Mouse (Mus musculus) mesoderm, embryonic 11.5 days (tissue): ENCODE results near the gene Olfr49.

Experiments
- DNase-seq: peaks from one replicate; pipeline ENCODE4 v3.0.0-alpha.2; 2012; ENCODE audit warnings: low read depth, low spot score

Olfr49 gene

GRCm38 (mm10) chr14:54284839-54285238, at the start of gene Olfr49:
Gene Olfr49, minus strand, starts transcription at chr14:54284939.
- no peak for DNase-seq

GRCm38 (mm10) chr14:54333452-54334189, 48.9 kb upstream of the Olfr49 start:
- no peak for DNase-seq

GRCm38 (mm10) chr14:54332176-54333074, 47.7 kb upstream of the Olfr49 start:
- no peak for DNase-seq

GRCm38 (mm10) chr14:54331178-54331577, 46.4 kb upstream of the Olfr49 start:
- DNase-seq = no peak

GRCm38 (mm10) chr14:54329201-54329600, 44.5 kb upstream of the Olfr49 start:
- DNase-seq = no peak

GRCm38 (mm10) chr14:54328548-54328947, 43.8 kb upstream of the Olfr49 start:
- no peak for DNase-seq

GRCm38 (mm10) chr14:54324486-54324885, 39.7 kb upstream of the Olfr49 start:
- no peak for DNase-seq

GRCm38 (mm10) chr14:54321556-54322376, 37.0 kb upstream of the Olfr49 start:
- DNase-seq = no peak

GRCm38 (mm10) chr14:54311763-54312162, 27.0 kb upstream of the Olfr49 start:
- peak; percentile 44 for DNase-seq

- no peak for DNase-seq
Observed at GRCm38 (mm10) chr14:54300676-54301075, 15.9 kb upstream of the Olfr49 start.

- no peak for DNase-seq
Observed at GRCm38 (mm10) chr14:54300136-54300535, 15.4 kb upstream of the Olfr49 start.

- DNase-seq = no peak
Observed at GRCm38 (mm10) chr14:54276446-54276845, 8.3 kb downstream of the Olfr49 start.

- DNase-seq = no peak
Observed at GRCm38 (mm10) chr14:54272696-54273095, 12.0 kb downstream of the Olfr49 start.

- no peak for DNase-seq
Observed at GRCm38 (mm10) chr14:54271976-54272606, 12.6 kb downstream of the Olfr49 start.

GRCm38 (mm10) chr14:54270413-54270812, 14.3 kb downstream of the Olfr49 start:
- DNase-seq = no peak

- no peak for DNase-seq
Observed at GRCm38 (mm10) chr14:54269566-54269965, 15.2 kb downstream of the Olfr49 start.

- no peak for DNase-seq
Observed at GRCm38 (mm10) chr14:54267966-54268365, 16.8 kb downstream of the Olfr49 start.

- DNase-seq = no peak
Observed at GRCm38 (mm10) chr14:54265951-54266350, 18.8 kb downstream of the Olfr49 start.

GRCm38 (mm10) chr14:54265093-54265492, 19.6 kb downstream of the Olfr49 start:
- DNase-seq = no peak

- DNase-seq = no peak
Observed at GRCm38 (mm10) chr14:54264231-54264630, 20.5 kb downstream of the Olfr49 start.

GRCm38 (mm10) chr14:54263099-54263498, 21.6 kb downstream of the Olfr49 start:
- no peak for DNase-seq
